Mouse (Mus musculus) hematopoietic stem cell, adult 5-6 weeks (primary cell): ENCODE measurements around the gene Olfr135. TPM values are rescaled to one million over a fixed set of nuclear protein-coding genes. Genes with fewer than 3 reads are reported as not detected.

Experiments used
- ATAC-seq, 2 experiments: fragments of 125-278 bp in 1 of 2; replicated peaks in 1 of 2; 2 replicates each; pipeline ENCODE4 v1.8.0; 2016 to 2017; ENCODE audit warnings: inconsistent platforms in 2 of 2, mild to moderate bottlenecking in 2 of 2, moderate number of reproducible peaks in 2 of 2, low read depth in 1 of 2, moderate TSS enrichment in 1 of 2; ENCODE audit not compliant: low FRiP score in 2 of 2, poor library complexity in 2 of 2, severe bottlenecking in 2 of 2, insufficient read depth in 1 of 2, low TSS enrichment in 1 of 2
- total RNA-seq: library from RNA; stranded (forward); fragments of 172-1452, 232-1000 nt; gene quantifications from 2 replicates; pipeline ENCODE4 v1.2.3, GENCODE M21; 2017

The Olfr135 gene
- not detected in 2 replicates for total RNA-seq

DNA sequence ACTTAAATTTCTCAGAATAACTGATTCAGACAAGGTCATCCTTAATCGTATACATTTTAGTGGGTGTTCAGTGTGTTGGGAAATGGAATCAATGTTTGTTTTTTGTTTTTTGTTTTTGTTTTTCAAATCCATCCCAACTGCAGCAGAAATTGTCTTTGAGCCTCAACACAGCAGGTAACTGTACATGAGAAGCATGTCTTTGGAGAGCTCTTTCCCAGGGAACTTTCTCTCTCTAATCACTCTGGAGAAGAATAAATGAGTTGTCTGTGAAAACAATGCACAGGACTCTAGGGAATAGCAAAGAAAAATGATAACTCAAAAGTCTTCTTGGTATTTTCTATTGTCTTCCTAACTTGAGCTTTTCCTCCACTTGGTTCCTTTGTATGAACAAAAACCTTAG is at the start of gene Olfr135:
Gene Olfr135, plus strand, starts transcription at position 301 of the 400 bp plus-strand sequence.
- no peak for ATAC-seq

DNA sequence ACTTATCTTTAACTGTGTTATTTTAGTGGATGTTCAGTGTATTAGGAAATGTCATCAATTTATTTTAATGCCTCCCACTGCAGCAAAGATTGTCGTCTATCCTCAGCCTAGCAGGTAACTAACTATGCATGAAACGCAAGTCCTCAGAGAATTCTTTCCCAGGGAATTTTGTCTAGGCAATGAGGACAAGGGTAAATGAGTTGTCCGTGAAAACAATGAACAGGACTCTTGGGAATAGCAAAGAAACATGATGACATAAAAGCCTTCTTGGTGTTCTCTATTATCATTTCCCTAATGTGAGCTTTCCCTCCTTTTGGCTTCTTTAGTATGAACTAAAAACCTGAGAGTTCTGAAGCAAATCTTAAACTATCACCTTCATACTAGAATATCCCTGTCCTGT is 33.0 kb upstream of the Olfr135 start, which contains the start of gene Olfr134:
Gene Olfr134, plus strand, starts transcription at position 301 of the 400 bp plus-strand sequence.
- ATAC-seq, result no peak

Other genes with a start within 250 kb of the Olfr135 start
- not detected in 2 replicates for gene Olfr129, start 144.3 kb upstream of the Olfr135 start, total RNA-seq
- gene Olfr130, start 140.4 kb upstream of the Olfr135 start, total RNA-seq, result not detected in 2 replicates
- gene Olfr131, start 115.6 kb upstream of the Olfr135 start, total RNA-seq, result not detected in 2 replicates
- gene Olfr132, start 69.8 kb upstream of the Olfr135 start, total RNA-seq, result not detected in 2 replicates
- gene Olfr133, start 59.1 kb upstream of the Olfr135 start, total RNA-seq, result not detected in 2 replicates
- not detected in 2 replicates for gene Olfr134, start 32.9 kb upstream of the Olfr135 start, total RNA-seq
- gene Olfr138, start 56.7 kb downstream of the Olfr135 start, total RNA-seq, result not detected in 2 replicates
- gene Olfr137, start 103.2 kb downstream of the Olfr135 start, total RNA-seq, result not detected in 2 replicates
- not detected in 2 replicates for gene Olfr136, start 125.5 kb downstream of the Olfr135 start, total RNA-seq
- not detected in 2 replicates for gene Esp36, start 215.8 kb downstream of the Olfr135 start, total RNA-seq